Mouse (Mus musculus): ENCODE data around the gene Map2k7.

- TF ChIP-seq POLR2A (IDR thresholded peaks at IDR 0.05; ENCODE audit: insufficient read length, low read depth) (no peak), TCF12 (IDR thresholded peaks at IDR 0.05; ENCODE audit: insufficient read depth, poor library complexity, severe bottlenecking) (no peak), E2F4 (IDR thresholded peaks at IDR 0.05; ENCODE audit: insufficient read depth) (no peak), POLR2AphosphoS2 (IDR thresholded peaks at IDR 0.05; ENCODE audit: insufficient read length, low read depth) (no peak), USF1 (IDR thresholded peaks at IDR 0.05; ENCODE audit: low read depth) (no peak), MYOD1 (IDR thresholded peaks at IDR 0.05; ENCODE audit: control insufficient read depth in 1 of 3, insufficient read length in 2 of 3, low read depth in 2 of 3) (no peak), MAX (IDR thresholded peaks at IDR 0.05; ENCODE audit: low read depth) (no peak), MYOG (IDR thresholded peaks at IDR 0.05; ENCODE audit: control insufficient read depth in 1 of 3, insufficient read depth in 1 of 3, insufficient read length in 2 of 3, low read depth in 2 of 3) (no peak), TCF3 (IDR thresholded peaks at IDR 0.05; ENCODE audit: insufficient read length, low read depth) (no peak), SRF (IDR thresholded peaks at IDR 0.05; ENCODE audit: control insufficient read depth, insufficient read length, low read depth) (no peak)
Measured at GRCm38 (mm10) chr8:4211097-4211496, 27.4 kb upstream of the Map2k7 start.
